Mouse (Mus musculus): ENCODE data around the gene Gm10160. TPM values are rescaled to one million over a fixed set of nuclear protein-coding genes. Genes with fewer than 3 reads are reported as not detected.

Gm10160 gene
- not detected in 2 replicates for polyA plus RNA-seq (2015; fragmentation: Nextera tagmentation; extraction: Ambion mirVana)

- no peak within 1 kb of the TSS for H3K4me2 ChIP-seq
Measured at GRCm38 (mm10) chr7:81855694-81856093, at the start of gene Gm10160. Gene Gm10160, minus strand, starts transcription at chr7:81855794.

GRCm38 (mm10) chr7:81904926-81905325 lies 49.3 kb upstream of the Gm10160 start:
- no peak overlapping the region for H3K9ac ChIP-seq
- 86% methylated on average over 2 of the region's 2 CpGs for whole genome bisulfite sequencing
- H3K9me3 ChIP-seq: no peaks in the 10 kb centered on the region

More at GRCm38 (mm10) chr7:81855694-81856093, at the start of gene Gm10160:
- no peaks in the 10 kb centered on the region for H3K36me3 ChIP-seq
- H3K9me3 ChIP-seq: no peaks in the 10 kb centered on the region
- H3K27ac ChIP-seq: no peak within 1 kb of the TSS
- no peak for ATAC-seq (ENCODE audit: low FRiP score)
- no peak within 1 kb of the TSS for H3K4me3 ChIP-seq
- no peak within 1 kb of the TSS for H3K9ac ChIP-seq
- 81% methylated on average over 1 of the region's 1 CpGs for WGBS
- H3K27me3 ChIP-seq: peaks cover 36% of the 10 kb centered on the region
- H3K4me1 ChIP-seq (replicated peaks): peaks cover 35% of the 10 kb centered on the region

GRCm38 (mm10) chr7:81904094-81904493 lies 48.5 kb upstream of the Gm10160 start:
- no peak overlapping the region for H3K4me3 ChIP-seq
- ATAC-seq (ENCODE audit: low FRiP score): no peak; the same call in 1 of the 2 replicates
- no peak overlapping the region for H3K4me2 ChIP-seq
- peaks cover 5% of the 10 kb centered on the region for H3K36me3 ChIP-seq
- no peaks in the 10 kb centered on the region for H3K27me3 ChIP-seq
- H3K9me3 ChIP-seq: no peaks in the 10 kb centered on the region
- no peak overlapping the region for H3K27ac ChIP-seq
- H3K9ac ChIP-seq: no peak overlapping the region
- peaks cover 6% of the 10 kb centered on the region; the same call in 1 of the 2 replicates for H3K4me1 ChIP-seq (replicated peaks)
- WGBS: 55% methylated on average over 4 of the region's 4 CpGs

More at GRCm38 (mm10) chr7:81904926-81905325, 49.3 kb upstream of the Gm10160 start:
- no peak overlapping the region for H3K4me3 ChIP-seq
- no peaks in the 10 kb centered on the region for H3K27me3 ChIP-seq
- H3K36me3 ChIP-seq: no peaks in the 10 kb centered on the region
- no peak overlapping the region for H3K27ac ChIP-seq
- peaks cover 6% of the 10 kb centered on the region; the same call in 1 of the 2 replicates for H3K4me1 ChIP-seq (replicated peaks)
- H3K4me2 ChIP-seq: no peak overlapping the region
- no peak for ATAC-seq (ENCODE audit: low FRiP score)

DNA sequence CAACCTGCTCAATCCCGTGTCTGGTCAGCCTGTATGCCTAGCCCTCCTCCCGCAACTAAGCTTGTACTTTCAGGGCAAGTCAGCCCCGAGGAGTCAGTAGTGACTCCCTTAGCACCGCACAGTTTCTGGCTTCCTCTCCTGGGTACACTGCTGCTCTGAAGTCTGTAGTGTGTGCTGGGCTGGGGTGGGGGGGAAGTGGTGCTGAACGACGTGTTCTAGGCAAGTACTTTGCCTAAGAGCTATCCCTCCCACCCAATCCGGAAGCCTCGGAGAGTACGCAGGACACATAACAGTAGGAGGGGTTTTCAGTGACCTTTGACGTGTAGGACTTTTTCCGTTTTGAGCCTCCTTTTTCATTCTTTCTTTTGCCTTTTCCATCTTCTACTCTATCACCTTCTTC lies 43.8 kb upstream of the Gm10160 start:
- no peak for ATAC-seq (ENCODE audit: low FRiP score)
- Histone ChIP-seq H3K27ac (no peak overlapping the region), H3K9me3 (no peaks in the 10 kb centered on the region), H3K36me3 (peaks cover 18% of the 10 kb centered on the region), H3K27me3 (no peaks in the 10 kb centered on the region), H3K4me1 (replicated peaks) (peaks cover 4% of the 10 kb centered on the region; the same call in 1 of the 2 replicates), H3K9ac (no peak overlapping the region), H3K4me3 (no peak overlapping the region), H3K4me2 (no peak overlapping the region)
- WGBS: 88% methylated on average over 11 of the region's 11 CpGs

- no peak for ATAC-seq (ENCODE audit: low FRiP score)
- Histone ChIP-seq H3K9ac (no peak overlapping the region), H3K9me3 (no peaks in the 10 kb centered on the region), H3K4me2 (no peak overlapping the region), H3K4me3 (no peak overlapping the region), H3K27ac (no peak overlapping the region), H3K4me1 (replicated peaks) (no peaks in the 10 kb centered on the region), H3K36me3 (peaks cover 12% of the 10 kb centered on the region), H3K27me3 (no peaks in the 10 kb centered on the region)
- 59% methylated on average over 4 of the region's 4 CpGs for WGBS
Measured at GRCm38 (mm10) chr7:81885128-81885527, 29.5 kb upstream of the Gm10160 start.

GRCm38 (mm10) chr7:81881600-81881999 lies 26.0 kb upstream of the Gm10160 start:
- 80% methylated on average over 3 of the region's 3 CpGs for WGBS
- H3K27ac ChIP-seq: no peak overlapping the region

DNA sequence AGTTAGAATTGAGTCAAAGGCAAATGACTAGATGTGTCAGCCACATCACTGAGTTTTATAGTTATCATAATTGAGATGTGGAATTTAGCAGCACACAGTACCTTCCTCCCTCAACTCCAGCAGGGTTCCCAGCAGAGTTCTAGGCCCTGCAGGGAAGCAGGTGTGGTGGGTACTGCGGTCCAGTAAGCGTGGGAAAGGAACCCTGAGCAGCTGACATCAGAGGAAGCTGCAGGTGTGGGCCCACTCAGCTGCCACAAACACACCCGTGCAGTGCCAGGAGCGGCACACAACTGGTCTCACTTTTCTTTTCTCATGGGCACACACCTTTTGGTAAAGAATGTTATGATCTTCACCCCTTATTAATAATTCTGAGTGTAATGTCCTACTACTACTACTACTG lies 25.2 kb upstream of the Gm10160 start:
- Histone ChIP-seq H3K4me2 (no peak overlapping the region), H3K4me1 (replicated peaks) (peaks cover 5% of the 10 kb centered on the region; the same call in 1 of the 2 replicates), H3K9ac (no peak overlapping the region), H3K27me3 (no peaks in the 10 kb centered on the region), H3K36me3 (peaks cover 13% of the 10 kb centered on the region), H3K4me3 (no peak overlapping the region), H3K9me3 (no peaks in the 10 kb centered on the region), H3K27ac (no peak overlapping the region)
- WGBS: 89% methylated on average over 4 of the region's 4 CpGs
- ATAC-seq (ENCODE audit: low FRiP score): no peak

More at GRCm38 (mm10) chr7:81881600-81881999, 26.0 kb upstream of the Gm10160 start:
- H3K9ac ChIP-seq: no peak overlapping the region
- no peaks in the 10 kb centered on the region for H3K9me3 ChIP-seq
- no peak for ATAC-seq (ENCODE audit: low FRiP score)
- peaks cover 18% of the 10 kb centered on the region for H3K36me3 ChIP-seq
- H3K4me3 ChIP-seq: no peak overlapping the region
- H3K4me1 ChIP-seq (replicated peaks): peaks cover under 1% of the 10 kb centered on the region; the same call in 1 of the 2 replicates
- H3K4me2 ChIP-seq: no peak overlapping the region
- H3K27me3 ChIP-seq: no peaks in the 10 kb centered on the region

DNA sequence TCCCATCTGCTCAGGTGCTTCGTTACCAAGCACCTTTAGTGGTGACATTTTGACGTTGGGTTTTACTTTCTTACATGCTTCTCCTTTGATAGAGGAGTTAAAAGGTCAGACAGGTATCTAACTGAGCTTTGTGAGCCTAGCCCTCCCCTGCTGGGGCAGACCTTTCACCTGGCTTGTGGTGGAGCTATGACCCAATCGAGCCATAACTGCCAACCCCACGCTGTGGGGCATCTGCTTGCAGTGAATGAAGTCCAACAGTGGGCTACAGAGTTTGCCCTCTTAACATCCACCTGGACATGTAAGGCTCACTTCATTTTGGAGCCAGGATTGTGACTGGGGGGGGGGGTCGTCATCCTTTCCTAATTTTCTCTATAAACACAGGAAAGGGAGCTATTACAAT lies 24.7 kb upstream of the Gm10160 start:
- Histone ChIP-seq H3K27me3 (no peaks in the 10 kb centered on the region), H3K4me2 (no peak overlapping the region), H3K9ac (no peak overlapping the region), H3K9me3 (no peaks in the 10 kb centered on the region), H3K36me3 (peaks cover 9% of the 10 kb centered on the region), H3K4me3 (no peak overlapping the region), H3K27ac (no peak overlapping the region), H3K4me1 (replicated peaks) (peaks cover 8% of the 10 kb centered on the region; the same call in 1 of the 2 replicates)
- no peak for ATAC-seq (ENCODE audit: low FRiP score)
- 87% methylated on average over 5 of the region's 5 CpGs for WGBS

DNA sequence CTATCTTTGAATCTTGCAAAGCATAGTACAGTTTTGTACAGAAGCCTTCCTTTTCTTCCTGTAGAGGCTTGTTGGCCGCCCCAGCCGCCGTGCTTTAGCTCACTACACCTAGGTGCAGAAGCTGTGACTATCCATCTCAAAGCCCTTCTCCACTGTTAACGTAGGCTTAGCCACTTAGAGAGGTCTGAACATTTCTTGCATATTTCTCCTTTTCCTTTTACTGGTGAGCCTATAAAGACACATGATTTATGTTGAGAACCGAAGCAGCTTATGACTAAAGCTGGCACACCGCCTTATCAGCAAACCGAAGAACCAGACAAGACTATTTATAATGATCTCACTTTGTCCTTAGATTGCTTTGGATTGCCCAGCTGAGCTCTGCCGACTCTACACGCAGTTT lies 19.8 kb upstream of the Gm10160 start:
- ATAC-seq (ENCODE audit: low FRiP score): no peak; the same call in 1 of the 2 replicates
- no peaks in the 10 kb centered on the region for H3K9me3 ChIP-seq
- H3K9ac ChIP-seq: no peak overlapping the region
- peaks cover 6% of the 10 kb centered on the region; the same call in 1 of the 2 replicates for H3K36me3 ChIP-seq
- WGBS: 83% methylated on average over 9 of the region's 9 CpGs
- H3K4me3 ChIP-seq: no peak overlapping the region
- H3K4me2 ChIP-seq: no peak overlapping the region
- H3K27ac ChIP-seq: peak overlapping the region; percentile 41; the same call in 1 of the 2 replicates
- peaks cover 9% of the 10 kb centered on the region; the same call in 1 of the 2 replicates for H3K4me1 ChIP-seq (replicated peaks)
- no peaks in the 10 kb centered on the region for H3K27me3 ChIP-seq

DNA sequence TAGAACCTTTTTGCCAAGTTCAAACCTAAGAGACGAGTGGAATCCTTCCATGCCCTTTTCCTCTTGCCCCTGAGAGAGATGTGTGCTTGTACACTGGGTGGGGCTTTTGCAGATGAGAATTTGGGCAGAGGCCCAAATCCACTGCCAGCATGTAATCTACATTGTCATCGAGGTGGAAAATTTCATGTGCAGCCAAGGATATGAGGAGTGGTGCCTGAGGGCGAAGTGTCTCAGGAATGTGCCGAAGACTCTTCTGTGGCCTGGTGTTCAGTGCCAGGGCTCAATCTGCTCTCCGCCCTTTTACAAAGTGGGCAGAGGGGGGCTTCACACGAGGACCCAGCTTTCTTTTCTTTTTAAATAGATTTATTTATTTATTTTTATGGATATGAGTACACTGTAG lies 19.0 kb upstream of the Gm10160 start:
- H3K9ac ChIP-seq: no peak overlapping the region
- H3K4me2 ChIP-seq: no peak overlapping the region
- no peak for ATAC-seq (ENCODE audit: low FRiP score)
- no peak overlapping the region for H3K27ac ChIP-seq
- H3K27me3 ChIP-seq: no peaks in the 10 kb centered on the region
- H3K9me3 ChIP-seq: no peaks in the 10 kb centered on the region
- peaks cover 9% of the 10 kb centered on the region; the same call in 1 of the 2 replicates for H3K4me1 ChIP-seq (replicated peaks)
- H3K36me3 ChIP-seq: peaks cover 6% of the 10 kb centered on the region; the same call in 1 of the 2 replicates
- 65% methylated on average over 6 of the region's 6 CpGs for WGBS
- H3K4me3 ChIP-seq: no peak overlapping the region

GRCm38 (mm10) chr7:81873807-81874206 lies 18.2 kb upstream of the Gm10160 start:
- Histone ChIP-seq H3K9ac (no peak overlapping the region), H3K4me2 (no peak overlapping the region), H3K4me1 (replicated peaks) (peaks cover 9% of the 10 kb centered on the region; the same call in 1 of the 2 replicates), H3K36me3 (peaks cover 6% of the 10 kb centered on the region; the same call in 1 of the 2 replicates), H3K27me3 (no peaks in the 10 kb centered on the region), H3K9me3 (no peaks in the 10 kb centered on the region), H3K4me3 (no peak overlapping the region), H3K27ac (no peak overlapping the region)
- WGBS: 64% methylated on average over 1 of the region's 1 CpGs
- no peak for ATAC-seq (ENCODE audit: low FRiP score)

DNA sequence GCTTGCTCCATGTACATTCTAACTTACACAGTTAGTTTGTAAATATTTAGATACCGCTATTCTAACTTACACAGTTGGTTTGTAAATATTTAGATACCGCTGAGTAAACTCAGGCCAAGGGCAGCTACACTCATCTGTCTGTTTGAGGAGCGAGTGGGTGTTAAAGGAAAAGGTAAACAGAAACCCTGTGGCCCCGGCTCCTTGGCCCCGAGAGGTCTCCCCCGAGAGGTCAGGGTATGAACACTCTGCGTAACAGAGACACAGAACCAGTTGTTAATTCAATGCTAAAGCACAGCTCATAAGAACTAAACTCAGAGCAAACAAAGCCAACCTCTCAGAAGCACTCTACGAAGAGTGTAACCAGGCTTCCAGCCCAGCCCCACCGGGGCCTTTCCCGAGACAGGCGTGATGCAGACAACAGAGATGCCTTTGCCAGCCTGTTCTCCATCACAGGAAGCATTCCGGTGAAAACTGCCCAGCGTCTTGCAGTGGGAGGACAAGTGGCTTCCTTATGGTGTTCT lies 17.0 kb upstream of the Gm10160 start:
- Histone ChIP-seq H3K4me2 (no peak overlapping the region), H3K9ac (no peak overlapping the region), H3K4me3 (no peak overlapping the region), H3K27ac (no peak overlapping the region), H3K36me3 (no peaks in the 10 kb centered on the region), H3K4me1 (replicated peaks) (peaks cover 12% of the 10 kb centered on the region), H3K9me3 (no peaks in the 10 kb centered on the region), H3K27me3 (no peaks in the 10 kb centered on the region)
- no peak for ATAC-seq (ENCODE audit: low FRiP score)
- WGBS: 82% methylated on average over 13 of the region's 13 CpGs

DNA sequence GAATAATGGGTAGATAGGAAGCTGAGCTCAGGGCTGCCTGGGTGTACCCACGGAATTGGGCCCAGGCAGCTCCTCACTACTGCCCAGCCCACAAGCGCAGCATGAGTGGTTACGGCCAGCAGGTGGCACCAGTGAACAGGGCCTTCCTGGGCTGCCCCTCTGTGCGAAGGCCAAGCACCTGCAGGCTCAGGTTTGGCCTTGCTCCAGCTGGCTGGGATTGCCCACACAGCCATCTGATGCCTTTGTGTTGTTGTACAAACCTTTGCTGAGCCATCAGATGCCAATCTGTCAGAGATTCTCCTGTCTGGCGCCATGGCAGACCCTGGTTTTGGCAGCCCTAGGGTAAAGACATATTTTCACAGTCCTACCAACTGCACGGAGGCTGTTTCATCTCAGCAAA lies 12.6 kb upstream of the Gm10160 start:
- no peak overlapping the region for H3K4me3 ChIP-seq
- H3K4me1 ChIP-seq (replicated peaks): peaks cover 3% of the 10 kb centered on the region; the same call in 1 of the 2 replicates
- no peak overlapping the region for H3K9ac ChIP-seq
- no peaks in the 10 kb centered on the region for H3K9me3 ChIP-seq
- ATAC-seq (ENCODE audit: low FRiP score): peak; percentile 75
- H3K27me3 ChIP-seq: no peaks in the 10 kb centered on the region
- H3K27ac ChIP-seq: 0 out of 2 replicates have a peak overlapping the region, but pooled peaks have one; percentile 25
- 24% methylated on average over 6 of the region's 6 CpGs for WGBS
- no peak overlapping the region for H3K4me2 ChIP-seq
- no peaks in the 10 kb centered on the region for H3K36me3 ChIP-seq

Data from hindbrain, embryonic 13.5 days (tissue).